Mouse (Mus musculus) heart, adult 8-10 months (tissue): Measurements from ENCODE around the gene Eci2. TPM values are rescaled to one million over a fixed set of nuclear protein-coding genes. Genes with fewer than 3 reads are reported as not detected.

Experiments
- total RNA-seq, 4 experiments: library from RNA; stranded (reverse); gene quantifications; 2 replicates each; pipeline ENCODE4 v1.2.4; 2022

Gene Eci2
- total RNA-seq, 4 experiments from 2014 or later: 234 to 273 (median 251) TPM

Other genes with a start within 250 kb of the Eci2 start
- 10 to 100 TPM; 25.2 to 36.2 (median 30.8) TPM for gene Prpf4b, start 151.8 kb downstream of the Eci2 start, total RNA-seq
- gene Fam217a, start 102.8 kb downstream of the Eci2 start, total RNA-seq: under 1 TPM in 3 of 4 experiments, not detected in 1; 0.19 to 0.57 (median 0.25) TPM
- not detected for gene 4933417A18Rik, start 102.7 kb downstream of the Eci2 start, total RNA-seq
- gene Eci3, start 63.3 kb downstream of the Eci2 start, total RNA-seq: 1 to 10 TPM; 2.0 to 2.4 (median 2.3) TPM